Mouse (Mus musculus): ENCODE data around the gene Il27ra.
"Not testable (repeated sequence)": the region's sequence is repeated elsewhere in the genome, so short reads cannot be mapped to it uniquely, and the experiment has no call there.

The Il27ra gene

DNA sequence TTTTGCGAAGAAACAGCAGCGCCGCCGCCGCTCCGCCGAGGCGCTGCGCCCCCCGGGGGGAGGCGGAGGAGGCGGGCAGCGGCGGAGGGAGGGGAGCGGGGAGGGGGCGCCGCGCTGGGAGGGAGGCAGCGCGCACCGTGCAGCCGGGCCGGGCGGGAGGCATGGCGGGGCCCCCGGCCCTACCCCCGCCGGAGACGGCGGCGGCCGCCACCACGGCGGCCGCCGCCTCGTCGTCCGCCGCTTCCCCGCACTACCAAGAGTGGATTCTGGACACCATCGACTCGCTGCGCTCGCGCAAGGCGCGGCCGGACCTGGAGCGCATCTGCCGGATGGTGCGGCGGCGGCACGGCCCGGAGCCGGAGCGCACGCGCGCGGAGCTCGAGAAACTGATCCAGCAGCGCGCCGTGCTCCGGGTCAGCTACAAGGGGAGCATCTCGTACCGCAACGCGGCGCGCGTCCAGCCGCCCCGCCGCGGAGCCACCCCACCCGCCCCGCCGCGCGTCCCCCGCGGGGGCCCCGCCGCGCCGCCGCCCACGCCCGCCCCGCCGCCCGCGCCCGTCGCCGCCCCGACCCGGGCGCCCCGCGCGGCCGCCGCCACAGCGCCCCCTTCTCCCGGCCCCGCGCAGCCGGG, 44.8 kb downstream of the Il27ra start, which contains the start of gene Samd1:
Gene Samd1 (plus strand): TSS at position 162 of the 631 bp plus-strand sequence.
- no peak for DNase-seq (ENCODE audit: low read depth, low spot score)

DNA sequence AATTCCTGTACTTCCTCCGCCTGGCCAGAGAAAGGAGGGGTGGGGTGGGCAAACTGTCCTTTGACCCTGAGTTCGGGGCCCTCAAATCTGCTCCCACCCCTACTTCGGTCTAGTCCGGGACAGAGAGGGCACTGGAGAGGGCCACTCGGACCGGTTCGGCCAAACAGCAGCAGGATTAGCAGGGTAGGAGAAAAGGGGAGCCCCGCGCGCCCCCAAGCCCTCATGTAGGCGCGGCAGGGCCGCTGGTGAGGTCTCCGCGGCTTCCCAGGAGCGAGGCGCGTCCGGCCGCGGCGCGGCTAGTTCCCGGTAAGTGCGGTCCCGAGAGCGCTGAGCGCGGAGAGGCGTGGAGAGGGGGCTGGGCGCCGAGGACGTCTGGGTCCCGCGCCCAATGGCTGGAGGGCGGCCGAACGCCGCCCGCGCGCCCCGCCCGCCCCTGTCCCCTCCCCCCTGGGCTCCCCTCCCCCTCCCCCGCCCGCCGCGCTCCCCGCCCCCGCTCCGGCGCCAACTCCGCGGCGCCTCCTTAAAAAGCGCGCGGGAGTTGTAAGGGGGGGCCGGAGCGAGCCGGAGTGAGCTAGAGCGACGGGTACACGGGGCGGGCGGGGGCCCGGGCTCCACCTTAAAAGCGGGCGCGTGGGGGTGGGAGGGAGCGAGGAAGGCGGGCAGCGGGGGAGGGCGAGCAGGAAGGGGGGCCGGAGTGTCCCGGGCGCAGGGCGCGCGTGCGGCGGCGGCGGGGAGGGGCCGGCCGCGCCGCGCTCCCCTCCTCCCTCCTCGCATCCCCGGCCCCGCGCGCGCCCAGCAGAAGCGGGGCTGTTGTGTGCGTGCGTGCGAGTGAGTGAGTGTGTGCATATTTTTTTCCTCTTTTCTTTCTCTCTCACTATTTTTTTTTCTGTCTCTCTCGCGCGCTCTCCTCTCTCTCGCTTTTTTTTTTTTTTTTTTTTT, 45.6 kb downstream of the Il27ra start:
- DNase-seq (ENCODE audit: low read depth, low spot score), result peak; percentile 92

DNA sequence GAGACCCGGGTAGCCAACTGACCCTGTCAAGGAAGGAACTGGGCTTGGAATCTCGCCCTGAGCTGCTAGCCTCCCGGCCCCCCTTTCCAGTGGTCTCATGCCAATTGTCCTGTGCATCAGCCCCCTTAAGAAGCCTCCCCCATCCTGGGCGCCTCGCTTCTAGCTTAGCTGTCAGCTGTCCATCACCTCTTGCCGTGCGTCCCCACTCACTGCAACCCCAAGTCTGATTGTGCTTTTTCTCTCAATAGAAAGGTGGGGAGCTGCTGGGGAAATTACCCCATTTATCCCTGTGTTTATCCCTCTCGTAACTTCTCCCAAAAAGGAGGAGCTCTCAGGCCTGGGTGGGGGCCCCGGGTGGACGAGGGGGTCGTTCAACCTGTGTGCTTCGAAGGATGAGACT, 46.4 kb downstream of the Il27ra start:
- no peak for DNase-seq (ENCODE audit: low read depth, low spot score)

DNA sequence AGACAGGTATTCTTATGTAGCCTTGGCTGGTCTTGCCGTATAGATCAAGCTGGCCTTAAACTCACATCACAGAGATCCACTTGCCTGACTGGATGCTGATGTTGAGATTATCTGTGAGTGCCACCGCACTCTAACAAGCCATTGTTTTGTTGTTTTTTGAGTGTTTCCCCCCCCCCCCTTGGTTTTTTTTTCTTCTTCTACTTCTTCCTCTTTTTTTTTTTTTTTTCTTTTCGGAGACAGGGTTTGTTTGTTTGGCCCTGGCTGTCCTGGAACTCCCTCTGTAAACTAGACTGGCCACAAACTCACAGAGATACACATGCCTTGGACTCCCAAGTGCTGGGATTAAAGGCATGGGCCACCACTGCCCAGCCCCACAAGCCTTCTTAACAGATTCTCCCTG, 48.4 kb downstream of the Il27ra start:
- DNase-seq (ENCODE audit: low read depth, low spot score), result no peak

DNA sequence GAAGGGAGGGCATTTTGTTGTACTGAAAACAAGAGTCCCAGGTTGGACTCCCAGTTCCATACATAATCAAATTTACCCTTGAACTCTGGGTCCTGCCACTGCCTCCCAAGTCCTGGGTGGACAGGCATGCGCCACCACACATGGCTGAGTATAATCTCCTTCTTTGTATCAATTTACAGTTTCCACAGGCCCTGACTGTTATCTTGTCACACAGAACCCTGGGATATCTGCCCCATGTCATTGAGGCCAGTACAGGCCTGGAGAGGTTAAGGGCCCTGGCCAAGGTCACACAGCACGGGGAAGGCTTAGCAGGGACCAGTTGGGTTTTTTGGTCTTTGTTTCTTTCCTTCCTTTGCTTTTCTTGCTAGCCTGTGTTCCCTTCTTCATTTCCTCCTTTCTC, 49.9 kb downstream of the Il27ra start:
- DNase-seq (ENCODE audit: low read depth, low spot score), result no peak

DNA sequence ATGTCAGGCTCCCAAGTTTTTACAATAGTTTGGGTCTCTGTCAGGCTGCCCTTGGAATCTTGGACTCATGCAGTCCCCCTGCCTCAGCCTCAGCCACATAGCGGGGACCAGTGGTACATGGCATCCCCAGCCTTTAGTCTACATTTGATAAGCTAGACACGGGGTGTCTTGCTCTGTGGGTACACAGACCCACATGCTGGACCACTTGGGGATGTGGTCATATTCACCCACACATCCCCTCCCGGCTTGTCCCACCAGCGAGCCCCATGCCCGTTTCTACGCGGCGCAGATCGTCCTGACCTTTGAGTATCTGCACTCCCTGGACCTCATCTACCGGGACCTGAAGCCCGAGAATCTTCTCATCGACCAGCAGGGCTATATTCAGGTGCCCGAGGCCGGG, 52.2 kb downstream of the Il27ra start:
- DNase-seq (ENCODE audit: low read depth, low spot score), result no peak

DNA sequence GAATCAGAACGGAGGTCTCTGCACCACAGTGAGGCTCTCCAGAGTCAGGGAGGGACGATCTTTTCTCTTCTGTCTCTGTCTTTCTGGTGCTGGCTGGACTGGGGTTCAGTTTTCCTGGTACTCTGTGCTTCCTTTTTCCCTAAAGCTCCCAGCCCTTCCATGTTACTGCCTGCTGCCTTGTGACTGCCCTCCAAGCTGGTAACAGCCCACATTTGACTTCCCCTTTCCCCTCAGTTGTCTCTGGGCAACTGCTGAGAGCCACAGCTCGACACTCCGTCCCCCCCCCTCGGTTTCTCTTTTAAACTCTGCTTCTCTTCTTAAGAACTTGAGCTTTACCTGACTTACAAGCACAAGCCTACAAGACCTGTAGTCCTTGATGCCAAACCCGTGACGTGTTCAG, 53.1 kb downstream of the Il27ra start:
- no peak for DNase-seq (ENCODE audit: low read depth, low spot score)

DNA sequence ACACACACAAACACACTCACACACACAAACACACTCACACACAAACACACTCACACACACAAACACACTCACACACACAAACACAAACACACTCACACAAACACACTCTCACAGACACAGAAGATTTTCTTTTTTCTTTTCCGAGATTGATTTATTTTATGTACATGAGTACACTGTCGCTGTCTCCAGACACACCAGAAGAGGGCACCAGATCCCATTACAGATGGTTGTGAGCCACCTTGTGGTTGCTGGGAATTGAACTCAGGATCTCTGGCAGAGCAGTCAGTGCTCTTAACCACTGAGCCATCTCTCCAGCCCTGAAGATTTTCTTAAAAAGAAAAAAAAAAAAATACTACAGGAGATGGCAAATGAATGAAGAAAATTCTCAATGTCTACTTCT, 59.2 kb downstream of the Il27ra start:
- not testable (repeated sequence) for DNase-seq (ENCODE audit: low read depth, low spot score)

DNA sequence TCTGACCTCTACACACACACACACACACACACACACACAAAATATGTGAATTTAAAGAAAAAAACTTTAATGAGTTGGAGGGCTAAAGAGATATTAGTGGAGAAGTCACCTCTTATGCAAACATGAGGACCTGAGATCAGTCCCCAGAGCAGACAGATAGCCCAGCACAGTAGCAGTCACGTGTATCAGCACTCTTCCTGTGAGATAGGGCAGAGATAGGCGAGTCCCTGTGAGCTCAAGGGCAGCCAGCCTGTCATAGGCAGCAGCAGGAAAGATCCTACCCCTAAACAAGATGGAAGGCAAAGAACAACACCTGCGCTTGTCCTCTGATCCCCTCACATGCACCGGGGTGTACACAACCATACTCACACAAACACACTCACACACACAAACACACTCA, 59.9 kb downstream of the Il27ra start:
- DNase-seq (ENCODE audit: low read depth, low spot score), result no peak

DNA sequence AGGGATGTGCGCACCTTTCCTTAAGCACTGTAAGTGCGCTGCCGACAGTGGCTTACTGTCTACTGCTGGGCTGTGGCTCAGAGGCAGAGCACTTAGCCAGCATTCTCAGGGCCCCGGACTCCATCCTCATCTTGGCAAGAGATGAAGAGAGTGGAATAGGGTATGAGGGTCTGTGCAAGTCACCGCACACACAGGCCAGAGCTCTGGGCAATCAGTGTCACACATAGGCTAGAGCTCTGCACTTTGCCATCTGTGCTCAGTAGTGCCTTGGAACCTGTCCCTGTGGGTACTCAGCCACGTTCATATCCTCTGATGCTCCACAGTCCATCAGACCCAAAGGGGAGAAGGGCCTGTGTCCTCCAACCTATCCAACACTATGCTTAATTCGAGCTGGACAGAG, 60.9 kb downstream of the Il27ra start:
- no peak for DNase-seq (ENCODE audit: low read depth, low spot score)

DNA sequence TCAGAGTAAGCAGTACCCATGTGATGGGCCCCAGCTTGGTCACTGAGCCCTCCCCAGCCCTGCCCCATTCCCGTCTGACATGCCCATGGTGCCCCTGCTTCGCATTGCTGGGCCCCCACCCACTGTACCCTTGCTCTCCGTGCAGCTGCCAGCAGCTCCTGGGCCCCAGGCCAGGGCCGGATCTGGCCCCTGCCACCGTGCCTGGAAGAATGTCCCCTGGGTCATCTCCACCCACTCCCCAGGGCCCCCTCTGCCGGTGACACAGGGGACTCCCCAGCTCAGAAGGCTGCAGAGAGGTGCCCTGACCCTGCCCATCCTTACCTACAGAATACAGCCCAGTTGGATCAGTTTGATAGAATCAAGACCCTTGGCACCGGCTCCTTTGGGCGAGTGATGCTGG, 61.5 kb downstream of the Il27ra start:
- DNase-seq (ENCODE audit: low read depth, low spot score), result no peak
